Mouse (Mus musculus): ENCODE measurements around the gene Klf15. TPM values are rescaled to one million over a fixed set of nuclear protein-coding genes. Genes with fewer than 3 reads are reported as not detected.

Gene Klf15
- total RNA-seq, 1 experiment from 2014 or later: not detected

DNA sequence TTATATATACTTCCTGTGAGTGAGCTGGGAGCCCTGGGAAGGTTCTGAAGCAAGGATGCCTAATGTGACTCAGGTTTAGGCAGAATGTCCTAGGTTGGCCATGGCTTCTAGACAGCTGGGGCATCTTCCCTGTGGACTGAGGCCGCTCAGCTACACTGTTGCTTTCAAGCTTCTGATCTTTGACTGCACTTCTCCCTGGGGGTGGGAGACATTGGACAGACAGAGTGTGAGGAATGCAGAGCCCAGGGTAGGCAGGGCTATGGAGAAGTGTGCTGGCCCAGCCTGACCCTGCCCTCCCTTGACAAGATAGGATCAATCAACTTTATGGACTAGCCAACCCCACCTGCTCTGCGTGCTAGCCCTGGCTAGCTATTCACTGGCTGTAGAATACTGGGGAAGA, 1.2 kb upstream of the Klf15 start:
- no peak for ATAC-seq (replicated peaks in 1 of 2; ENCODE audit: insufficient read depth in 1 of 2, low FRiP score in 2 of 2, low TSS enrichment in 1 of 2, low read depth in 1 of 2, poor library complexity in 2 of 2, severe bottlenecking in 2 of 2)

- ATAC-seq (replicated peaks in 1 of 2; ENCODE audit: insufficient read depth in 1 of 2, low FRiP score in 2 of 2, low TSS enrichment in 1 of 2, low read depth in 1 of 2, poor library complexity in 2 of 2, severe bottlenecking in 2 of 2): no peak
Observed at GRCm38 (mm10) chr6:90461771-90462170, 605 bp upstream of the Klf15 start.

GRCm38 (mm10) chr6:90462841-90463227, 458 bp downstream of the Klf15 start:
- no peak for ATAC-seq (replicated peaks in 1 of 2; ENCODE audit: insufficient read depth in 1 of 2, low FRiP score in 2 of 2, low TSS enrichment in 1 of 2, low read depth in 1 of 2, poor library complexity in 2 of 2, severe bottlenecking in 2 of 2)

- peak; percentile 22 to 51; a peak in 2 of 4 replicates for ATAC-seq (replicated peaks in 1 of 2; ENCODE audit: insufficient read depth in 1 of 2, low FRiP score in 2 of 2, low TSS enrichment in 1 of 2, low read depth in 1 of 2, poor library complexity in 2 of 2, severe bottlenecking in 2 of 2)
Observed at GRCm38 (mm10) chr6:90463228-90463862, 969 bp downstream of the Klf15 start.

DNA sequence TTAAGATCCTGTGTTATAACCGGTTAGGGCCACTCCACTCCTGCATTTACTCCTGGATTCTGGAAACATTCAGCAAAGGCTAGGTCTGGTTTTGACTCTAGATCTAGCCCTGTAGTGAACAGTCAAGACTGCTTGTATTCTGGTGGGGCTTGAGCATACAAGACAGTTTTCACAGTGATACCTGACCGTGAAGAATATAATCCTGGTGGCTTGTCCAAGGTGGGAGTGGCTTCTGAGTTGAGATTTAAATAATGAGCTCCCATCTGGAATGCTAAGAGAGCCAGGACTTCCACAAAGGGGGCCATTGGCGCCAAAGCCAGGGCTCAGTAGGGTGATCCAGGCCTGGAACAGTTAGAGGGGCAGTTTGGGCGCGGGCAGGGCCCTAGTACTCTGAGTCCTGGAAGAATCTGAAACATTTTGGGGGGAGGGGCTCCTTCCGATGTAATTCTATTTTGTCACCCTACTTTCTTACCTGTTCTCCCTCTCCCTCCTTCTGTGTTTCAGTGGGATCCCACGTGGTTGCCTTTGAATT, 1.6 kb downstream of the Klf15 start:
- ATAC-seq (replicated peaks in 1 of 2; ENCODE audit: insufficient read depth in 1 of 2, low FRiP score in 2 of 2, low TSS enrichment in 1 of 2, low read depth in 1 of 2, poor library complexity in 2 of 2, severe bottlenecking in 2 of 2): no peak

DNA sequence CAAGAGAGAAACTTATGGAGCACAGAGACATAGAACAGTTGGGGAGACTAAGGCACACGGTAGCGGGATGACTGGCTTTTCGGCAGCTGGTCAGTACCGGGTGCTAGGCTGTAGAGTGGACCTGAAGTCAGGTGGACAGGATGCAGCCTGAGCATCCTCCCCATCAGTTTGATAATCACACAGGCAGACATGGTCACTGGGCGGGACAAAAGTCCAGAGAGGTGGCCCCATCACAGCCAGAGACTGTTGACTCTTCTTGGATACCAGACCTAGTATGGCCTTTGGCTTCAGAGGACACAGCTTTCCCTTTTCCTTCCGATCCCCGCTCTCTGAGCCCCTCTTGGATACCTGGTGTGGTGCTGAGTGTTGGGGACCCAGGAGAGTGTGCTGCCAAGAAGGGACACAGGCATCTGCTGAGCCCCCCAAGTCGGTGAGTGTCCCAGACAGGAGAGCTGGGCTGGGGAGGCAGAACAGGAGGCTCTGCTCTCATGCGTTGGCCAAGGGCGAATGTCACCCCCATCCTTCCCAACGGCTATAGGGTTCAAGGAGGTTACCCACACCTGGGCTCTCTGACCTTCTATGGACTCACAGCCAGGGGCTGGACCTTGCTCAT, 2.8 kb downstream of the Klf15 start:
- no peak for ATAC-seq (replicated peaks in 1 of 2; ENCODE audit: insufficient read depth in 1 of 2, low FRiP score in 2 of 2, low TSS enrichment in 1 of 2, low read depth in 1 of 2, poor library complexity in 2 of 2, severe bottlenecking in 2 of 2)

GRCm38 (mm10) chr6:90466079-90466478, 3.7 kb downstream of the Klf15 start:
- no peak for ATAC-seq (replicated peaks in 1 of 2; ENCODE audit: insufficient read depth in 1 of 2, low FRiP score in 2 of 2, low TSS enrichment in 1 of 2, low read depth in 1 of 2, poor library complexity in 2 of 2, severe bottlenecking in 2 of 2)

- ATAC-seq (replicated peaks in 1 of 2; ENCODE audit: insufficient read depth in 1 of 2, low FRiP score in 2 of 2, low TSS enrichment in 1 of 2, low read depth in 1 of 2, poor library complexity in 2 of 2, severe bottlenecking in 2 of 2): no peak
Observed at GRCm38 (mm10) chr6:90466847-90467410, 4.6 kb downstream of the Klf15 start.

- no peak for ATAC-seq (replicated peaks in 1 of 2; ENCODE audit: insufficient read depth in 1 of 2, low FRiP score in 2 of 2, low TSS enrichment in 1 of 2, low read depth in 1 of 2, poor library complexity in 2 of 2, severe bottlenecking in 2 of 2)
Observed at GRCm38 (mm10) chr6:90468216-90468615, 5.8 kb downstream of the Klf15 start.

DNA sequence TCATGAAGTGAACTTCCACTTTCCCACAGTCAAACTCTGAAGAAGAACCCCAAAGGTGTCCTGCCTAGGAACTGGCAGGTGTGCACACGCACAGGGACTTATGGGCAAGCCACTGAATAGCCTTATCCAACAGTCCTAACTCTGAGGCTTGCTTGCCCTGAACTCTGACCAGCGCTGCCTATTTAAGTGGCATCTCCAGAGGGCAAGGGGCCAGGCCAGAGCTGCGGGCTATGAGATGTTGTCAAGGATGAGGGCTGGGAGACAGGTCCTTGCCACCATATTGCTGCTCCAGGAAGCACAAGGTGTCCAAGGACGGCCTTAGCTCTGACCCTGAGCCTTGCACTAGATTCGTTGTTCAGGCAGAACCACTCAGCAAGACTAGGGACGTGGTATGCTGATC, 6.7 kb downstream of the Klf15 start:
- ATAC-seq (replicated peaks in 1 of 2; ENCODE audit: insufficient read depth in 1 of 2, low FRiP score in 2 of 2, low TSS enrichment in 1 of 2, low read depth in 1 of 2, poor library complexity in 2 of 2, severe bottlenecking in 2 of 2): no peak

DNA sequence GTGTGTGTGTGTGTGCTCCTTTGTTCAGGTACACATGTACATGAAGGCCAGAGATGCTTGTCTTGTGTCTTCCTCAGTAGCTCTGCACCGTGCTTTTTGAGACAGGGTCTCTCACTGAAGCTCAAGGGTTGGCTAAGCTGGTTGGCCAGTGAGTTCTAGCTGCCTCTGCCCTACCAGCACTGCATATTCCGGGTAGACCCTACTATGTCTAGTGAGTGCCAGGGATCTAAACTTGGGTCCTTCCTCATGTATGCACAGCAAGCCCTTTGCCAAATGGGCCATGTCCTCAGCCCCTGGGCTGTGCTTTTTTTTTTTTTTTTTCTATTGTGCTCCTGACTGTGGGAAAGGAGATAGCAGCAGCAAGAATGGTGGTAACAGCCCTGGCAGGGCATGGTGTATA, 7.9 kb downstream of the Klf15 start:
- ATAC-seq (replicated peaks in 1 of 2; ENCODE audit: insufficient read depth in 1 of 2, low FRiP score in 2 of 2, low TSS enrichment in 1 of 2, low read depth in 1 of 2, poor library complexity in 2 of 2, severe bottlenecking in 2 of 2): no peak

GRCm38 (mm10) chr6:90470947-90471541, 8.7 kb downstream of the Klf15 start:
- ATAC-seq (replicated peaks in 1 of 2; ENCODE audit: insufficient read depth in 1 of 2, low FRiP score in 2 of 2, low TSS enrichment in 1 of 2, low read depth in 1 of 2, poor library complexity in 2 of 2, severe bottlenecking in 2 of 2): no peak

DNA sequence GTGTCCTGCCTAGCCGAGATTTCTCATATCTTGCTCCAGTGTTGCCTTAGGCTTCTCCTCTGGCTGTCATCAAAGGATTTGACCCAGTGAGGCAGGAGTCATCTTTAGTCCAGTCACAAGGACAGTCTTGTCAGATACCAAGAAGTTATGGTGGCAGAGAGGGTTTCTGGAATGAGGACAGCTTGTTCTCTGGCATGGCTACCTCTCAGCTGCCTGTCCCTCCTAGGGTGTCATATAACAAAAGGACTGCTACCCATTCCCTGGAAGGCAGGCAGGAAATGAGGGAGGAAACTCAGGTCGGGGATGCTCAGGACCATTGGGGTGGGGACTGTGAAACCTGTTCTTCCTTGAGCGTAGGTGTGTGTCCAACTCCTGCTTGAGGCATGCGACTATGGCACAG, 9.7 kb downstream of the Klf15 start:
- ATAC-seq (replicated peaks in 1 of 2; ENCODE audit: insufficient read depth in 1 of 2, low FRiP score in 2 of 2, low TSS enrichment in 1 of 2, low read depth in 1 of 2, poor library complexity in 2 of 2, severe bottlenecking in 2 of 2): no peak

DNA sequence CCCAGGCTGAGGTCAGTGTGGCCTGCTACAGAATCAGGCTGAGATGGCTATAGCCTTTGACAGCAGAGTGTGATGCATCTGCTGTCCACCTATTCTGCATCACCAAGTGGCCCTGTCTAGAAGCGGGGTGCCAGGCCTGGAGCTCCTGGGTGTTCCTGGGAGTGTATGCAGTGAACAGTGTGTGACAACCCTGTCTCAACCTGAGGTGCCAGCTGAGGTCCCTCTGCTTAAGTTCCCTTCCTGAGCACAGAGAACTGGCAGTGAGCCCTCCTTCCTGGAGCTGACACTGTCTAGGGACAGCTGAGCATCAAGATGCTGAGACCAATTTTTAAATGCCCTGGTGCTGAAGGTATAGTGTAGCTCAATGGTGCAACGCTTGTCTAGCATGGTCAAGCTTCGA, 10.3 kb downstream of the Klf15 start:
- no peak for ATAC-seq (replicated peaks in 1 of 2; ENCODE audit: insufficient read depth in 1 of 2, low FRiP score in 2 of 2, low TSS enrichment in 1 of 2, low read depth in 1 of 2, poor library complexity in 2 of 2, severe bottlenecking in 2 of 2)

DNA sequence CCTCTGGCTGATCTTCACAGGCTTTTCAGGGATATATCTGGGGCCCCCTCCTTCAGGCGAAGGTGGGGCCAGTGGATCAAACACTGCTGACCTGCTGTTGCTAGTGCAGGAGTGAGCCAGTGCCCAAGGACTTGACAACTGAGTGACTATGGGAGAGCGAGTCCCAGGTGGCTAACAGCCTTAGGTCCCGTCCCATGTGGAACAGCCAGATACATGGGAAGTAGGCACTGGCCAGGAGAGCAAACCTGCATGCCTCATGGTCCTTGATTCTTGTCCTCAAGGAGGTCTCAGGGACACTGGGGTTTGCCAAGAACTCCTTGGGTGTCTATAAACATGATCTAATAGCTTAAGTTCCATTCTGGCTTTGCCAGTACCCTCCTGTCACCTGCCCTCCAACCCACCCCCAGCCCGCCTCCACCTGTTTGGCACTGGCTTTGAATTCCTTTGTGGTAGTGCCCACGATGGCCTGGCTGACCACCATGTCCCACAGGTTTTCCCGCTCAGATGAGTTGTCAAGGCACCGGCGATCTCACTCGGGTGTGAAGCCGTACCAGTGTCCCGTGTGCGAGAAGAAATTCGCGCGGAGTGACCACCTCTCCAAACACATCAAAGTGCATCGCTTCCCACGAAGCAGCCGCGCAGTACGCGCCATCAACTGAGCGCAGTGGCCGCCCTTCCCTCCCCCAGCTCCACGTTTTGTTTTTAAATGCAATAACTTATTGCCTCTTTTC, 11.4 kb downstream of the Klf15 start:
- ATAC-seq (replicated peaks in 1 of 2; ENCODE audit: insufficient read depth in 1 of 2, low FRiP score in 2 of 2, low TSS enrichment in 1 of 2, low read depth in 1 of 2, poor library complexity in 2 of 2, severe bottlenecking in 2 of 2): no peak

DNA sequence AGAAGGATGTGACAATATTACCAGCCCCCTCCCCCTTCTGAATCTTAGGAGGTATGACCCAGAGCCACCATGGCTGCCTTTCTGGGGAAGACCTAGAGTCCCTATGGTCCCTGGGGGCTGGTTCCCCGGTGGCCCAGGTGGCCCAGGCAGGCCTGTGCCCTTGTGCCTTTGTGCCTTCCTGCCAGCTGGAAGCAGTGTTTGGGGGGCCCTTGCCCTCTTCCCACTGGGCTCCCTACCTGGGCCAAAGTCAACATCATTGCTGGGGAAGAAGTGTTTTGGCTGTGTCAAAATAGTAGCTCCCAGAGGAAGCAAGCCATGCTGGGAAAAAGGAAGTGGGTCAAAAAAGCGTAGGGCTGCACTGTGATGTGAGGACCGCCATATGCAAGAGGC, 12.0 kb downstream of the Klf15 start:
- no peak for ATAC-seq (replicated peaks in 1 of 2; ENCODE audit: insufficient read depth in 1 of 2, low FRiP score in 2 of 2, low TSS enrichment in 1 of 2, low read depth in 1 of 2, poor library complexity in 2 of 2, severe bottlenecking in 2 of 2)

DNA sequence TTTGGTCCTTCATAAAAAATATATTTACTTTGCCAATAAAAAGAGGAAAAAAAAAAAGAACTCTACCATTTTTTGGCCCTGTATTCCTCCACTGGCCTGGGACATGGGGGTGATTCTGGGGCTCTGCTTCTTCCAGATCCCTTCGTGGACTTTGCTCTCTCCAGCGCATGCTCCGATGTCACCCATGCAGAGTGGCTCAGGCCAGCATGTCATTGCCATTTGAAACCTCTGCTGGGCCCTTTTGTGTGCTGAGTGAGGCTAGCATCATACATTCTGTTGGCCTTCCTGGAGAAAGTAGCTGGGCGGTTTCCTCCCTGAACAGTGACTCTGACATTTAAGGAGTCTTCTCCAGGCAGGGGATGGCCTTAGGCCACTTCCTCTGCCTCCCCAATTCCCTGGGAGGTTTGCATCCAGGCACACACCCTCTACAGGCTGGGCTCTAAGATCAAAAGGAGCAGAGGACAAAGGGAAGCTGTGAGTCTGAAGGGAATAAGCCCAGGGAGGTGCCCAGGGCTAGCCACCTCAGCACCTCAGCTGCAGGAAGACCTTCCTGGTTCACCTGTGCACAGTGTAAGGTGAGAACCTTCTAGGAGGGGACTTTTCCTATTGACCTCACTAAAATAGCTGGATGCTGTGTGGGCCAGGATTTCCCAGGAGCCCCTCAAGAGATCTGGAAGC, 12.9 kb downstream of the Klf15 start:
- ATAC-seq (replicated peaks in 1 of 2; ENCODE audit: insufficient read depth in 1 of 2, low FRiP score in 2 of 2, low TSS enrichment in 1 of 2, low read depth in 1 of 2, poor library complexity in 2 of 2, severe bottlenecking in 2 of 2): no peak

All from hematopoietic stem cell, adult 5-6 weeks (primary cell).